Mouse (Mus musculus): ENCODE measurements around the gene Mrps26. TPM values are rescaled to one million over a fixed set of nuclear protein-coding genes. Genes with fewer than 3 reads are reported as not detected.

The Mrps26 gene
- polyA plus RNA-seq, 1 experiment from 2014 or later, result 71.8 TPM

DNA sequence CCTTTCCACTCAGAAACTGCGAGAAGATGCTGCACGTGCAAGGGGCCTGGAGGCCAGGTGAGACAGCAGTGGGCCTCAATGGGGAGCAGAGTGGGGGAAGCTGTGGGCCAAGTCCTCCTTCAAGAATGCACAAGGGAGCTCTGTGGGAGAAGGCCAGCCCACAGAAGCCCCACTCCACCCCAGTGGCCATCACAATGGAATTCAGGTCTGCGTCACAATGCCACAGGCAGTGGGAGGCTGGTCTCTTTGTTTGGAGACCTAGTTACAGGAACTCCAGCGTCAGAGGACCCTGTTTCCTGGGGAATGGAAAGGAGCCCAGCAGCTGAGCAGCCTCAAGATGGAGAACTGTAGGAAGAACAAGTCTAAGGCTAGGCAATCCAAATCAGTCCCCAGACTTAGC, 25.6 kb downstream of the Mrps26 start:
- no peaks in the 10 kb centered on the region for H3K9me3 ChIP-seq
- peaks cover 24% of the 10 kb centered on the region for H3K36me3 ChIP-seq
- H3K4me3 ChIP-seq, result no peak overlapping the region
- H3K9ac ChIP-seq, result no peak overlapping the region
- H3K4me1 ChIP-seq, result peaks cover 4% of the 10 kb centered on the region; the same call in 1 of the 2 replicates
- no peak overlapping the region for H3K4me2 ChIP-seq
- peaks cover 4% of the 10 kb centered on the region; the same call in 1 of the 2 replicates for H3K27me3 ChIP-seq (replicated peaks)
- 66% methylated on average over 4 of the region's 4 CpGs for WGBS
- H3K27ac ChIP-seq (replicated peaks), result no peak overlapping the region
- no peak for ATAC-seq (ENCODE audit: extremely low read depth, insufficient number of reproducible peaks, low FRiP score, low TSS enrichment)

DNA sequence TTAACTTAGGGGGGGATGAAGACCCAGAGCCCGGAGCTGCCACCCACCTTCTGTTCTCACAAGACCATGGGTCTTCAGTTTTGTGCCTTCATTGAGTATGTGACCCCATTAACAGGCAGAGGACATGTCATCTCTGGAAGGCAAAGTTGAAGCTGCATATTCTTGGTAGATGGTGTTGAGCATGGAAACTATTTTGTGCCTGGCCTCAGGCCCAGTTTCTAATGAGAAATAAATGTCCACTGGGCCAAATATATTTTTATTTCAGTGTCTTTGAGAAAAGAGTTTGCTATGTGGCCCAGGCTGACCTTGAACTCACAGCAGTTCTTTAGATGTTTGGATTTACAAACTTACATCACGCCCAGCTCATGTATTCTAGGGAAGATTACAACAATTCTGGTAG, 26.2 kb downstream of the Mrps26 start:
- H3K4me1 ChIP-seq, result peaks cover 4% of the 10 kb centered on the region; the same call in 1 of the 2 replicates
- 88% methylated on average over 2 of the region's 2 CpGs for WGBS
- H3K27ac ChIP-seq (replicated peaks), result no peak overlapping the region
- no peak overlapping the region for H3K4me3 ChIP-seq
- H3K9ac ChIP-seq, result no peak overlapping the region
- H3K27me3 ChIP-seq (replicated peaks), result peaks cover 3% of the 10 kb centered on the region; the same call in 1 of the 2 replicates
- H3K4me2 ChIP-seq, result no peak overlapping the region
- no peaks in the 10 kb centered on the region for H3K9me3 ChIP-seq
- no peak for ATAC-seq (ENCODE audit: extremely low read depth, insufficient number of reproducible peaks, low FRiP score, low TSS enrichment)
- peaks cover 29% of the 10 kb centered on the region for H3K36me3 ChIP-seq

DNA sequence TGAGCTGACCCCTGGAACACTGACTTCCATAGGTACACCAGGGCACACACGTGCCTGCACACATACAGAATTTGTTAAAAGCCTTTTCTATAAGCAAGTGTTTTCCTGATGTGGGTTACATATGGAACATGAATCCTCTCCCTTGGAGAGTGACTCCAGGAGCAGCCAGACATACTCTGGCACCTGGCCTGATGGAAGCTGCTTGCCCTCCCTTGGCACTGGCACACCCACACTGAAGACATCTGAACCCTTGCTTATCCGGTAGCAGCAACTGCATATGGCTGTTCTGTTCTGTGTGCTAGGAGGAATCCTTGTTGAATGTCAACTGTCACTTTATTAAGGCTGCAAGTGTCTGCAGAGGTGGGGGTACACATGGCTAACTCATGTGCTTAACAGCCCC, 27.5 kb downstream of the Mrps26 start:
- H3K9me3 ChIP-seq, result no peaks in the 10 kb centered on the region
- no peak overlapping the region for H3K9ac ChIP-seq
- H3K4me2 ChIP-seq, result no peak overlapping the region
- no peak overlapping the region for H3K27ac ChIP-seq (replicated peaks)
- no peaks in the 10 kb centered on the region for H3K27me3 ChIP-seq (replicated peaks)
- no peak overlapping the region for H3K4me3 ChIP-seq
- 84% methylated on average over 2 of the region's 2 CpGs for WGBS
- peaks cover 9% of the 10 kb centered on the region for H3K4me1 ChIP-seq
- H3K36me3 ChIP-seq, result peaks cover 41% of the 10 kb centered on the region
- no peak for ATAC-seq (ENCODE audit: extremely low read depth, insufficient number of reproducible peaks, low FRiP score, low TSS enrichment)

DNA sequence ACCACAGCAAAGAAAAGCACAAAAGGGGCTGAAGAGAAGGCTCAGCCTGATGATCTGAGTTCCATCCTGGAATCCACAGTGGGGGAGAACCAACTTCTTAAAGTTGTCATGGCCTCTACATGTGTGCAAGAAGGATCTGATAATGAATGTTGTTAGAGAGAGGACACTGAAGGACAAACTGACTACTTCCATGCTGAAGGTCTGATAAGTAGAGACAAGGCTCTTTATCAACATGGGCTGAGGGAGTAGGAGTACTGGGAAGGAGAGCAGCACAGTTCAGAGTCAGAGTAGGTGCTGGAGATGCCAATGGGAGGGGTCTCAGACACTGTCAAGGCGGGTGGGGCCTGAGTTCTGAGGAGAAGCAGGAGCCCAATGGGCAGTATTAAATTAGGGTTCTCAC, 32.1 kb downstream of the Mrps26 start:
- no peaks in the 10 kb centered on the region for H3K9me3 ChIP-seq
- H3K27me3 ChIP-seq (replicated peaks), result no peaks in the 10 kb centered on the region
- H3K27ac ChIP-seq (replicated peaks), result no peak overlapping the region
- H3K4me1 ChIP-seq, result peaks cover 5% of the 10 kb centered on the region; the same call in 1 of the 2 replicates
- no peak overlapping the region for H3K4me2 ChIP-seq
- WGBS, result 67% methylated on average over 1 of the region's 1 CpGs
- H3K9ac ChIP-seq, result no peak overlapping the region
- H3K4me3 ChIP-seq, result no peak overlapping the region
- no peak for ATAC-seq (ENCODE audit: extremely low read depth, insufficient number of reproducible peaks, low FRiP score, low TSS enrichment)
- H3K36me3 ChIP-seq, result peaks cover 77% of the 10 kb centered on the region

DNA sequence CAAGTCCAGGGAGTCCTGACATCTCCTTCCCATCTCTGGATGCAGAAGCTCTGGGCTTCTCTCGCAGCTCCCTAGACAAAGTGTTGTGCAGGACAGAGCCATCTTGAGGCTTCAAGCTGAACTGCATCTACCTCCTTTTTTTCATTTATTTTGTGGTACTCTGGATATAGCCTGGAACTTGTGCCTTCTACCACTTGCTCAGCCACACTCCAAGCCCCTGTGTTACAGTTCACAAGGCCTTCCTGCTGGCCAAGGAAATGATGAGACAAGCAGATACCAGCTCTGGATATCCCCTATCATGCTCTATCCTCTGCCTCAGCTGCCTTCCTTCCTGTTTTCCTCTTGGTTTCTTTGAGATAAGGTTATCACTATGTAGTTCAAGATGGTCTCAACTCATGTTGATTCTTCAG, 34.1 kb downstream of the Mrps26 start:
- no peak for ATAC-seq (ENCODE audit: extremely low read depth, insufficient number of reproducible peaks, low FRiP score, low TSS enrichment)
- Histone ChIP-seq H3K36me3 (peaks cover 82% of the 10 kb centered on the region), H3K9me3 (no peaks in the 10 kb centered on the region), H3K9ac (no peak overlapping the region), H3K4me2 (no peak overlapping the region), H3K4me3 (no peak overlapping the region), H3K4me1 (peaks cover 5% of the 10 kb centered on the region; the same call in 1 of the 2 replicates), H3K27me3 (replicated peaks) (no peaks in the 10 kb centered on the region), H3K27ac (replicated peaks) (no peak overlapping the region)
- 15% methylated on average over 1 of the region's 1 CpGs for WGBS

DNA sequence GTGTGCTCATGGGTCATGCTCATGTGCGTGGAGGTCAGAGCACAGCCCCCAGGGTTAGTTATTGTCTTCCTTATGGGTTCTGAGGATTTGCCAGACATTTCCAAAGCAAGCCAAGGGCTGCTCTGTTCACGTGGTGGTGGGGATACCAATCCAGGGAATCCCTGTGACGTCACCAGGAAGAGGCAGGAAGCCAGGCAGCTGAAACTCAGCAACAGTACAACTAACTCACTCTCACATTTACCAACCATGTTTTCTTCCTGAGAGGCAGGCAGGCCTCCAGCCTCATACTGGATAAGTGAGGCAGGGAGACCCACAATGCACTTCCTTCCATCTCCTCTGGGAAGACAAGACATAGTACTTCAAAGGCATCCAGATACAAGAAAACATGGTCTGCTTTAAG, 34.9 kb downstream of the Mrps26 start:
- 67% methylated on average over 3 of the region's 3 CpGs for WGBS
- H3K36me3 ChIP-seq, result peaks cover 88% of the 10 kb centered on the region
- no peak for ATAC-seq (ENCODE audit: extremely low read depth, insufficient number of reproducible peaks, low FRiP score, low TSS enrichment)
- H3K9ac ChIP-seq, result no peak overlapping the region
- H3K4me2 ChIP-seq, result no peak overlapping the region
- no peaks in the 10 kb centered on the region for H3K27me3 ChIP-seq (replicated peaks)
- H3K4me3 ChIP-seq, result no peak overlapping the region
- peaks cover 5% of the 10 kb centered on the region; the same call in 1 of the 2 replicates for H3K4me1 ChIP-seq
- H3K27ac ChIP-seq (replicated peaks), result no peak overlapping the region
- H3K9me3 ChIP-seq, result no peaks in the 10 kb centered on the region

DNA sequence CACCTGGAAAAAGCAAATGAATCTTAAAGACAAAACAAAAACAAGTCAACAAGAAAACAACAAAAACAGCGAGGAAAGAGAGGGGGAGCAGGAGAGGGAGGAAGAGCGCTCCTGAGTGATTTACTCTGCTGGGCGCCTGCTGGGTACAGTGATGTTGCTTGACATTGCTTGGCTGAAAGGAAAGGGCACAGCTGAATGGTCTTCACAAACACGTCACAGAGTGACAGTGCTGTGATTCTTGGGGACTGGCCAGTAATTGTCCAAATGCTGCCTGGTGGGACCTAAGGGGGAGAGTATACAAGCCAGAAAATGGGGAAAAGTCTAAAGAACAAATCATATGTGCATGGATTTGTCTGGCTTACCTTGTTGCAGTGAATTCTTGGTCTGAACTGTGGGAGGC, 38.7 kb downstream of the Mrps26 start:
- Histone ChIP-seq H3K9ac (no peak overlapping the region), H3K4me3 (no peak overlapping the region), H3K27me3 (replicated peaks) (no peaks in the 10 kb centered on the region), H3K4me1 (no peaks in the 10 kb centered on the region), H3K36me3 (peaks cover 70% of the 10 kb centered on the region), H3K27ac (replicated peaks) (no peak overlapping the region), H3K9me3 (no peaks in the 10 kb centered on the region), H3K4me2 (no peak overlapping the region)
- WGBS, result 79% methylated on average over 4 of the region's 4 CpGs
- no peak for ATAC-seq (ENCODE audit: extremely low read depth, insufficient number of reproducible peaks, low FRiP score, low TSS enrichment)

DNA sequence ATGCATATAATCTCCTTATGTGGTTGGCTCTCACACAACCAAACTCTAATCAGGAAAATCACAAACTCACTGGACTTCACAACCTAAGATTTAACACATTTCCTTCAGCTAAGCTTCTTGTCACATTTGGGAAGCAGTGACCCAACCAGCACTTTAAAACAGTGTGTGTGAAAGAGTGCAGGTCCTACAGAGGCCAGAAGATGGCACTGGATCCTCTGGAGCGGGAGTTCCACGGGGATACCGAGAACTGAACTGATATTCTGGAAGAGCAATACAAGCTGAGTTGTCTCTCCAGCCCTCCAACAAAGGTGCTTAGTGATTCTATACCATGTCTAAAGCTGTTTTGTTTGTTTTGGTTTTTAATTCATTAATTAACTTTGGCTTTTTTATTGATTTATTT, 49.5 kb downstream of the Mrps26 start:
- Histone ChIP-seq H3K4me2 (no peak overlapping the region), H3K4me1 (no peaks in the 10 kb centered on the region), H3K9ac (no peak overlapping the region), H3K27me3 (replicated peaks) (no peaks in the 10 kb centered on the region), H3K27ac (replicated peaks) (no peak overlapping the region), H3K9me3 (no peaks in the 10 kb centered on the region), H3K4me3 (no peak overlapping the region), H3K36me3 (peaks cover 47% of the 10 kb centered on the region)
- WGBS, result 65% methylated on average over 3 of the region's 3 CpGs
- ATAC-seq (ENCODE audit: extremely low read depth, insufficient number of reproducible peaks, low FRiP score, low TSS enrichment), result no peak

Small RNA genes lying within 50 kb of the gene (microRNA-seq; reads per million reads assigned to microRNA genes)
- not detected for gene Gm23876

Other genes starting within 250 kb of the Mrps26 start
- gene Cpxm1, start 166.2 kb upstream of the Mrps26 start, polyA plus RNA-seq (2015; fragmentation: Nextera tagmentation; extraction: Ambion mirVana), result 34.6 and 40.6 TPM in 2 replicates
- not detected in 2 replicates for gene Gm28372, start 158.5 kb upstream of the Mrps26 start, polyA plus RNA-seq (2015; fragmentation: Nextera tagmentation; extraction: Ambion mirVana)
- not detected in 2 replicates for gene 1700020A23Rik, start 158.5 kb upstream of the Mrps26 start, polyA plus RNA-seq (2015; fragmentation: Nextera tagmentation; extraction: Ambion mirVana)
- gene Tmem239, start 157.3 kb upstream of the Mrps26 start, polyA plus RNA-seq (2015; fragmentation: Nextera tagmentation; extraction: Ambion mirVana), result 0.11 TPM in 1 of 2 replicates, not detected in the other
- gene Vps16, start 139.4 kb upstream of the Mrps26 start, polyA plus RNA-seq (2015; fragmentation: Nextera tagmentation; extraction: Ambion mirVana), result 51.8 and 55.4 TPM in 2 replicates
- gene Pced1a, start 139.0 kb upstream of the Mrps26 start, polyA plus RNA-seq (2015; fragmentation: Nextera tagmentation; extraction: Ambion mirVana), result 7.0 and 7.1 TPM in 2 replicates
- 64.0 and 64.6 TPM in 2 replicates for gene Ptpra, start 113.5 kb upstream of the Mrps26 start, polyA plus RNA-seq (2015; fragmentation: Nextera tagmentation; extraction: Ambion mirVana)
- not detected in 2 replicates for gene Oxt, start 12.4 kb downstream of the Mrps26 start, polyA plus RNA-seq (2015; fragmentation: Nextera tagmentation; extraction: Ambion mirVana)
- gene Avp, start 18.8 kb downstream of the Mrps26 start, polyA plus RNA-seq (2015; fragmentation: Nextera tagmentation; extraction: Ambion mirVana), result not detected in 2 replicates
- gene Fastkd5, start 66.3 kb downstream of the Mrps26 start, polyA plus RNA-seq (2015; fragmentation: Nextera tagmentation; extraction: Ambion mirVana), result 11.9 and 12.0 TPM in 2 replicates
- 7.3 TPM in 2 replicates for gene Ubox5, start 66.3 kb downstream of the Mrps26 start, polyA plus RNA-seq (2015; fragmentation: Nextera tagmentation; extraction: Ambion mirVana)
- 1.5 and 1.8 TPM in 2 replicates for gene Lzts3, start 79.1 kb downstream of the Mrps26 start, polyA plus RNA-seq (2015; fragmentation: Nextera tagmentation; extraction: Ambion mirVana)
- 39.4 and 43.6 TPM in 2 replicates for gene Ddrgk1, start 100.9 kb downstream of the Mrps26 start, polyA plus RNA-seq (2015; fragmentation: Nextera tagmentation; extraction: Ambion mirVana)
- 80.9 and 83.2 TPM in 2 replicates for gene Itpa, start 103.9 kb downstream of the Mrps26 start, polyA plus RNA-seq (2015; fragmentation: Nextera tagmentation; extraction: Ambion mirVana)
- gene Slc4a11, start 133.8 kb downstream of the Mrps26 start, polyA plus RNA-seq (2015; fragmentation: Nextera tagmentation; extraction: Ambion mirVana), result 0.12 and 0.19 TPM in 2 replicates

Measured in heart, embryonic 13.5 days (tissue).